Mouse (Mus musculus) forebrain, embryonic 14.5 days (tissue): Measurements from ENCODE around the gene Rab26. TPM values are rescaled to one million over a fixed set of nuclear protein-coding genes. Genes with fewer than 3 reads are reported as not detected.

Source experiments
- ATAC-seq: fragments of 200-750 bp; cut with Nextera tagmentation; 2 replicates; pipeline ENCODE4 v1.8.0; 2017; ENCODE audit warnings: mild to moderate bottlenecking, moderate library complexity
- DNase-seq: peaks from one replicate; pipeline ENCODE4 v3.0.0-alpha.2; 2015; ENCODE audit warnings: low spot score
- H3K27ac ChIP-seq: fragments of 300-500 bp; sonication (generic); 2 replicates; pipeline ENCODE4 v1.5.1; 2014; ENCODE audit warnings: low read depth, mild to moderate bottlenecking, control low read depth, low read length, moderate library complexity
- H3K27me3 ChIP-seq: fragments of 300-500 bp; sonication (generic); replicated peaks from 2 replicates; pipeline ENCODE4 v1.6.1; 2014; ENCODE audit warnings: low read length, control low read depth, mixed read lengths; ENCODE audit not compliant: control insufficient read depth, insufficient read depth
- H3K36me3 ChIP-seq: fragments of 300-500 bp; sonication (generic); 2 replicates; pipeline ENCODE4 v1.6.1; 2014; ENCODE audit warnings: low read length, control low read depth; ENCODE audit not compliant: control insufficient read depth, insufficient read depth
- H3K4me1 ChIP-seq: fragments of 300-500 bp; sonication (generic); 2 replicates; pipeline ENCODE4 v1.6.1; 2014; ENCODE audit warnings: antibody characterized with exemption, low read length, control low read depth; ENCODE audit not compliant: control insufficient read depth, insufficient read depth
- H3K4me2 ChIP-seq: fragments of 300-500 bp; sonication (generic); 2 replicates; pipeline ENCODE4 v1.6.1; 2014; ENCODE audit warnings: mild to moderate bottlenecking, control low read depth, low read length
- H3K4me3 ChIP-seq: fragments of 300-500 bp; sonication (generic); 2 replicates; pipeline ENCODE4 v1.5.1; 2014; ENCODE audit warnings: low read depth, low read length, control low read depth
- H3K9ac ChIP-seq: fragments of 300-500 bp; sonication (generic); 2 replicates; pipeline ENCODE4 v1.6.1; 2014; ENCODE audit warnings: mild to moderate bottlenecking, low read length, control low read depth, moderate library complexity
- H3K9me3 ChIP-seq: fragments of 300-500 bp; sonication (generic); replicated peaks from 2 replicates; pipeline ENCODE4 v1.6.1; 2016; ENCODE audit warnings: low read length, control low read depth, mixed read lengths; ENCODE audit not compliant: control insufficient read depth
- WGBS: fragments of 180-500 bp; shearing (Covaris S2); extraction: QIAGEN DNeasy Blood & Tissue Kit; methylation state at CpG from one replicate; pipeline ENCODE4 v1.1.7; 2014; 5-methylcytosine and 5-hydroxymethylcytosine counted together
- polyA plus RNA-seq: library from polyadenylated mRNA; unstranded; fragments of >200 nt; fragmentation: Nextera tagmentation; extraction: Ambion mirVana; gene quantifications from 2 replicates; pipeline ENCODE4 v1.2.1, GENCODE M21; 2014

Gene Rab26
- polyA plus RNA-seq, 1 experiment from 2014 or later, result 4.0 TPM

DNA sequence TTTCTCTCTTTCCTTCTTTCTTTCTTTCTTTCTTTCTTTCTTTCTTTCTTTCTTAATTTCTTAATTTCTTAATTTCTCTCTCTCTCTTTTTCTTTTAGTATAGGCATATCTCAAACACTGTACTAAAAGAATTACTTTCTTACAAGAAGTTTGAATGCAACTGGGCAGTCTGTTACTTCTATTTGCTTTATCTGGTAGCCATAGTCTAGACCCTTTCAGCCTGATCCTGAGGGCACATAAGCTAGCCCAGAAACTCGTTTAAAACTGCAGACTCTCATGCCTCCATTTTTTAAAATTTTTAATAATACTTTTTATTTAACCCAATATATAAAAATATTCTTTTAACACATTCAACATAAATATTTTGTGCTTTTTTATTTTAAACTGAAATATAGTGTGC is 54.6 kb downstream of the Rab26 start:
- WGBS, result 20% methylated on average over 1 of the region's 1 CpGs
- no peaks in the 10 kb centered on the region for H3K9me3 ChIP-seq
- no peak overlapping the region for H3K27ac ChIP-seq
- peaks cover 6% of the 10 kb centered on the region; the same call in 1 of the 2 replicates for H3K4me1 ChIP-seq
- ATAC-seq (no peak), DNase-seq (no peak)
- no peak overlapping the region; the same call in 1 of the 2 replicates for H3K9ac ChIP-seq
- peak overlapping the region; percentile 77; the same call in 1 of the 2 replicates for H3K4me3 ChIP-seq
- H3K27me3 ChIP-seq, result no peaks in the 10 kb centered on the region
- H3K4me2 ChIP-seq, result peak overlapping the region; percentile 62; the same call in 1 of the 2 replicates
- H3K36me3 ChIP-seq, result peaks cover 33% of the 10 kb centered on the region

DNA sequence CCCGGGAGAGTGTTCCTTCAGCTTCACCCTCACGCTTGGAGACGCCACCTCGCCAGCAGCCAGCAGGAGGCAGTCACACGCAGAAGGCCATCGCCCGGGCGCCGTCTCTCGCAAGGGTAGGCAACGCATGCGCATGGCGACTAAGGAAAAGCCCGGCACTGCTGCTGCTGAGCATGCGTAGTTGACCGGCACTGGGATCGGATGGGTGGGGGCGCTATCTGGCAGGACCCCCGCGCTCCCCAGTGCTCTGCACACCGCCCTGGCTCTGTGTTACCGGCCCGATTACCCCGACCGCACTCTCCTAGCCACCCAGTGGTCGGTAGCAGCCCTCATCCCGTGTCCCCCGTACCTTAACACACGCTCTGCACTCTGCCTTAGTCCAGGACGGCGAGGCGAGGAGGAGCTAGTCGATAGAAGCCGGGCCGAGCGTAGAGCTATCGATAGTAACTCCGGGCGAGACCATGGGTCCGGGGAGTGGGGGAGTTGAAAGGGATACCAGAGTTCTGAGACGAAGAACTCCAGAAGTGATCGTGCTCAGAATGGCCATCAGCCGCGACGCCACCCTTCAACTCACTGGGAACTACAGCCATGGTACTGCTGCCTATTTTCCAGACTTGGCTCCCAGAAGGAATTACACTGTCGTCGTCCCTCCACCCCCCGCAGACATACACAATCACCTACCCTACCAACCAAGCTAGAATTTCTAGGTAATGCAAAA is 55.2 kb downstream of the Rab26 start, which contains the start of gene Mlst8:
Gene Mlst8 (minus strand): TSS at position 416 of the 718 bp plus-strand sequence.
- Histone ChIP-seq H3K4me3 (peak within 1 kb of the TSS; percentile 77), H3K4me1 (peaks cover 6% of the 10 kb centered on the region; the same call in 1 of the 2 replicates), H3K36me3 (peaks cover 39% of the 10 kb centered on the region), H3K4me2 (peak within 1 kb of the TSS; percentile 62), H3K27me3 (no peaks in the 10 kb centered on the region), H3K9me3 (no peaks in the 10 kb centered on the region), H3K27ac (peak within 1 kb of the TSS; percentile 96), H3K9ac (peak within 1 kb of the TSS; percentile 85)
- ATAC-seq (peak; percentile 95), DNase-seq (peak; percentile 98)
- WGBS, result under 1% methylated on average over 43 of the region's 48 CpGs

DNA sequence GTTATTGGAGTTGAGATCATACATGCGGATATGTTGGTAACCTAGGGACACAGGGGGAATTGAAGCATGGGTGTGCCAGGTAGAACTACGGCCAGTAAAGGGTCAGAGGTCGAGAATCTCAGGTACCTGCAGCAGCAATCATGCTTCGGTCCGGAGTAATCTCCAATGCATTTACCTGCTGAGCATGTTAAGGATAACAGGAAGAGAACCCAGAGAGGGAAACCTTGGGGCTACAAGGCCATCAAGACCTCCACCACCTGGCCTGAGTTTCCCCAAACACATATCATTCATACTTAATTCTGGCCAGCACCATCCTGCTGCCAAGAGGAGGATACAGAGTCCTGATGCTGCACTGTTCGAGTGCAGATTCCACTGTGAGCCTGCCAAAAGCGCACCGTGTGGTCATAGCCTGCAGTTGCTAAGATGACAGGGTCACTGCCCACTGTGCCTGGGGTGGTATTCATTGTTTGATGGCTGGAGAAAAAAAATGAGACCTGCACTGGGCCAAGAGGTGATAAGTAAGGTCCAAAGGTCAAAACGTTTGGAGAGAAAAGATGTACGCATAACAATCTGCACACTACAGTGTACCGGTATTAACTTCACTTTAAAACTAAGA is 55.9 kb downstream of the Rab26 start:
- WGBS, result 54% methylated on average over 11 of the region's 11 CpGs
- no peaks in the 10 kb centered on the region for H3K27me3 ChIP-seq
- peak overlapping the region; percentile 85 for H3K9ac ChIP-seq
- peaks cover 46% of the 10 kb centered on the region for H3K36me3 ChIP-seq
- DNase-seq (no peak), ATAC-seq (peak; percentile 30)
- no peaks in the 10 kb centered on the region for H3K9me3 ChIP-seq
- no peak overlapping the region for H3K27ac ChIP-seq
- H3K4me1 ChIP-seq, result peaks cover 6% of the 10 kb centered on the region; the same call in 1 of the 2 replicates
- peak overlapping the region; percentile 77 for H3K4me3 ChIP-seq
- peak overlapping the region; percentile 62 for H3K4me2 ChIP-seq

Other genes starting within 250 kb of the Rab26 start
- 0.13 and 0.31 TPM in 2 replicates for gene Abca17, start 183.1 kb downstream of the Rab26 start, polyA plus RNA-seq
- 14.5 and 21.3 TPM in 2 replicates for gene Abca3, start 182.3 kb downstream of the Rab26 start, polyA plus RNA-seq
- 304 and 325 TPM in 2 replicates for gene Rnps1, start 119.6 kb downstream of the Rab26 start, polyA plus RNA-seq
- gene Eci1, start 107.6 kb downstream of the Rab26 start, polyA plus RNA-seq, result 31.5 and 31.8 TPM in 2 replicates
- 2.3 and 3.5 TPM in 2 replicates for gene Dnase1l2, start 91.1 kb downstream of the Rab26 start, polyA plus RNA-seq
- gene E4f1, start 63.9 kb downstream of the Rab26 start, polyA plus RNA-seq, result 8.3 and 16.9 TPM in 2 replicates
- 54.7 and 56.5 TPM in 2 replicates for gene Pgp, start 63.8 kb downstream of the Rab26 start, polyA plus RNA-seq
- 0.38 and 1.3 TPM in 2 replicates for gene Bricd5, start 60.3 kb downstream of the Rab26 start, polyA plus RNA-seq
- gene Mlst8, start 55.1 kb downstream of the Rab26 start, polyA plus RNA-seq, result 31.8 and 37.2 TPM in 2 replicates
- gene Caskin1, start 45.6 kb downstream of the Rab26 start, polyA plus RNA-seq, result 9.1 and 14.6 TPM in 2 replicates
- gene Traf7, start 6.3 kb downstream of the Rab26 start, polyA plus RNA-seq, result 80.1 and 96.6 TPM in 2 replicates
- 12.9 and 16.7 TPM in 2 replicates for gene Pkd1, start 15.6 kb upstream of the Rab26 start, polyA plus RNA-seq
- gene Tsc2, start 98.4 kb upstream of the Rab26 start, polyA plus RNA-seq, result 59.8 and 66.4 TPM in 2 replicates
- 10.0 and 12.3 TPM in 2 replicates for gene Nthl1, start 98.5 kb upstream of the Rab26 start, polyA plus RNA-seq
- gene Slc9a3r2, start 116.1 kb upstream of the Rab26 start, polyA plus RNA-seq, result 22.4 and 31.3 TPM in 2 replicates
- gene Npw, start 124.2 kb upstream of the Rab26 start, polyA plus RNA-seq, result not detected in 2 replicates
- gene Zfp598, start 135.5 kb upstream of the Rab26 start, polyA plus RNA-seq, result 14.9 and 19.7 TPM in 2 replicates
- 105 and 136 TPM in 2 replicates for gene Syngr3, start 155.7 kb upstream of the Rab26 start, polyA plus RNA-seq
- 36.5 and 37.7 TPM in 2 replicates for gene Gfer, start 161.9 kb upstream of the Rab26 start, polyA plus RNA-seq
- 2.2 and 2.4 TPM in 2 replicates for gene Noxo1, start 162.0 kb upstream of the Rab26 start, polyA plus RNA-seq
- 85.3 and 86.1 TPM in 2 replicates for gene Tbl3, start 173.4 kb upstream of the Rab26 start, polyA plus RNA-seq
- not detected in 2 replicates for gene Rnf151, start 183.9 kb upstream of the Rab26 start, polyA plus RNA-seq
- 888 and 1,063 TPM in 2 replicates for gene Rps2, start 183.9 kb upstream of the Rab26 start, polyA plus RNA-seq
- 301 and 312 TPM in 2 replicates for gene Ndufb10, start 190.3 kb upstream of the Rab26 start, polyA plus RNA-seq
- gene Rpl3l, start 193.6 kb upstream of the Rab26 start, polyA plus RNA-seq, result not detected in 2 replicates
- 25.3 TPM in 2 replicates for gene Msrb1, start 202.4 kb upstream of the Rab26 start, polyA plus RNA-seq
- 0.20 TPM in 1 of 2 replicates, not detected in the other for gene Hs3st6, start 218.8 kb upstream of the Rab26 start, polyA plus RNA-seq